Mouse (Mus musculus): ENCODE data around the gene AC109138.7.

GRCm38 (mm10) chr19:4170723-4171392 lies 43.3 kb upstream of the AC109138.7 start:
- TF ChIP-seq MAX (IDR thresholded peaks at IDR 0.05; ENCODE audit: low read depth) (no peak), POLR2A (IDR thresholded peaks at IDR 0.05; ENCODE audit: insufficient read length, low read depth) (peak; percentile 6), TCF12 (IDR thresholded peaks at IDR 0.05; ENCODE audit: insufficient read depth, poor library complexity, severe bottlenecking) (no peak), USF1 (IDR thresholded peaks at IDR 0.05; ENCODE audit: low read depth) (no peak), CEBPB (IDR thresholded peaks at IDR 0.05; ENCODE audit: insufficient read depth, poor library complexity, severe bottlenecking) (no peak), MYOD1 (IDR thresholded peaks at IDR 0.05; ENCODE audit: control insufficient read depth in 1 of 3, insufficient read length in 2 of 3, low read depth in 2 of 3) (peak in 1 of 3 experiments; percentile 17), E2F4 (IDR thresholded peaks at IDR 0.05; ENCODE audit: insufficient read depth) (no peak), MYOG (IDR thresholded peaks at IDR 0.05; ENCODE audit: control insufficient read depth in 1 of 3, insufficient read depth in 1 of 3, insufficient read length in 2 of 3, low read depth in 2 of 3) (no peak)
